10 mouse cellular contexts compared by ENCODE assay signal in the genomic region with DNA sequence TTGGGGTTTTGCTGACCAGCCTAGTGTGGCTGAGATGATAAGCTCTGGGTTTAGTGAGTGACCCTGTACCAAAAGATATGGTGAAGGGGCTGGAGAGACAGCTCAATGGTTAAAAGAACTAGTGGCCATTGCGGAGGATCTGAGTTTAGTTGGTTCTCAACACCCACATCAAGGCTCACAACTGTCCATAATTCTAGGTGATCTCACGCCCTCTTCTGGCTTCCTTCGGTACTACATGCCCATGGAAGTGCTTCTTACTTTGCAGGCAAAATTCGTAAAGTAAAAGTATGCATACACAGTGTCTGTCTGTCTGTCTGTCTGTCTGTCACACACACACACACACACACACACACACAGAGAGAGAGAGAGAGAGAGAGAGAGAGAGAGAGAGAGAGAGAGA. TPM values are rescaled to one million over a fixed set of nuclear protein-coding genes. Genes with fewer than 3 reads are reported as not detected.
DNase-seq lines count a peak whose midpoint lies in the region; TF ChIP-seq lines count a peak whose summit lies in the region.
"Had no signal": no experiment of that assay in that cellular context is flagged by ENCODE, and none has a peak within 500 bp of the region (broad histone marks: within the 10 kb centered on the region; RNA-seq: fewer than 3 reads in every experiment).

No protein-coding gene starts in this region.

- peak; percentile 60 for TF ChIP-seq CTCF in left cerebral cortex, adult 2 months (IDR thresholded peaks at IDR 0.05)

- H3K4me3 ChIP-seq in left cerebral cortex, adult 2 months, result no peak overlapping the region
- H3K4me3 ChIP-seq: erythroblast, embryonic 14.5 days had no signal

- peak; percentile 8 for DNase-seq in left cerebral cortex, adult 11 months (ENCODE audit: low spot score)
- no peak for DNase-seq in left cerebral cortex, adult 8-10 months (ENCODE audit: low spot score in 2 of 2)
- peak; percentile 22 for DNase-seq in MEL-GATA-1-ER (ENCODE audit: extremely low read depth, low read depth)
- peak; percentile 22 for DNase-seq in c-Kit-negative CD71-positive TER-119-positive erythroid progenitor cells, embryonic 14.5 days (ENCODE audit: low read depth, low spot score)
- DNase-seq in gastrocnemius, postnatal 4 days (ENCODE audit: low spot score in 2 of 2), result peak; percentile 47 to 74
- peak in 1 of 2 experiments; percentile 31 for DNase-seq in left cerebral cortex, adult 2 months (ENCODE audit: extremely low spot score in 1 of 2, low spot score in 2 of 2)
- DNase-seq in naive thymus-derived CD4-positive, alpha-beta T cell, adult 2 months (ENCODE audit: low read depth), result peak; percentile 21
- no peak for DNase-seq in yolk sac, embryonic 10.5 days (ENCODE audit: low spot score)

- no peak overlapping the region for H3K27ac ChIP-seq in left cerebral cortex, adult 2 months
- H3K27ac ChIP-seq: macrophage had no signal

- intact Hi-C loops in left cerebral cortex, adult 2 months (cut with DNase I), result loop anchor here (1.0 kb wide), 1 partner anchor 32 kb away; no protein-coding TSS in a partner anchor

RNA-seq across cellular contexts. Expression of gene Gm10974, which starts 23.4 kb away (rescaled TPM):
- not detected for total RNA-seq in left cerebral cortex, adult 8-10 months (2022)
- not detected for total RNA-seq in gastrocnemius, postnatal 4 days (2021)
- total RNA-seq in left cerebral cortex, adult 2 months (2021), result not detected

RNA-seq across cellular contexts. Expression of gene Lrrk1, which starts 45.8 kb away (rescaled TPM):
- total RNA-seq in left cerebral cortex, adult 8-10 months (2022), result 1 to 10 TPM; 3.6 to 6.0 (median 5.2) TPM
- total RNA-seq in gastrocnemius, postnatal 4 days (2021), result 10 to 100 TPM; 13.7 to 14.4 TPM
- total RNA-seq in left cerebral cortex, adult 2 months (2021), result 1 to 10 TPM; 4.4 TPM

Comparison
In these comparisons a context has a peak if more than half of its experiments do, and no peak if none do; other contexts are left out.
1. DNase-seq: peak in left cerebral cortex, adult 11 months (single experiment), MEL-GATA-1-ER (single experiment), c-Kit-negative CD71-positive TER-119-positive erythroid progenitor cells, embryonic 14.5 days (single experiment), gastrocnemius, postnatal 4 days (2 of 2) and naive thymus-derived CD4-positive, alpha-beta T cell, adult 2 months (single experiment); none in left cerebral cortex, adult 8-10 months (0 of 2) and yolk sac, embryonic 10.5 days (single experiment).